Comparison of ENCODE assay signal across 27 mouse cellular contexts in the genomic region with DNA sequence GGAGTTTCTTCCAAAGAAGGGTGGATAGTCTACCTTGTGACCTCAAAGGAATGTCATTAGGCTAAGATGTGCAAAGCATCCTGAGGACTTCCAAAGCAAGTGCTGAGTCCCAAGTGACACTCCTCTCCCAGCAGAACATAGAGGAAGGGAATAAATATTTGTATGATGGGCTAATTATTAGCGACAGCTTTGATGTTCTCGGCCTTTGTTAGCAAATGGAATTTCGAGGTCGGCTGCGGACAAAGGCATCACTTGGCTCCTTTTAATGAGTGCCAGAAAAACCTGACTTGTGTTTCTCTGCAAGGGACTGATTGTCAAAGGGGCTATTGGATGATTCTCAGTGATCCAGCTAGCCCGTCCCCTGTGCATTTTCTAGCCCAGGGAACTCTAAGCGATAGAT. TPM values are rescaled to one million over a fixed set of nuclear protein-coding genes. Genes with fewer than 3 reads are reported as not detected.
DNase-seq lines count a peak whose midpoint lies in the region; ATAC-seq and TF ChIP-seq lines count a peak whose summit lies in the region.
"Had no signal": no experiment of that assay in that cellular context is flagged by ENCODE, and none has a peak within 500 bp of the region (broad histone marks: within the 10 kb centered on the region; RNA-seq: fewer than 3 reads in every experiment).

No protein-coding gene starts in this region.

- ATAC-seq in forebrain, embryonic 11.5 days (replicated peaks; ENCODE audit: low FRiP score): no peak
- ATAC-seq in forebrain, embryonic 14.5 days: no peak
- ATAC-seq: forebrain, embryonic 16.5 days; Patski had no signal

- no peaks in the 10 kb centered on the region for H3K36me3 ChIP-seq in forebrain, embryonic 11.5 days (ENCODE audit: control insufficient read depth, insufficient read depth, low read length)
- no peaks in the 10 kb centered on the region for H3K36me3 ChIP-seq in forebrain, embryonic 14.5 days (ENCODE audit: control insufficient read depth, insufficient read depth, low read length)
- H3K36me3 ChIP-seq in E14TG2a.4 (ENCODE audit: insufficient read depth, low read length): peaks cover 13% of the 10 kb centered on the region; the same call in 1 of the 2 replicates
- H3K36me3 ChIP-seq: embryonic facial prominence, embryonic 13.5 days; hindbrain, embryonic 12.5 days; hindbrain, embryonic 15.5 days had no signal

- H3K27me3 ChIP-seq in forebrain, embryonic 11.5 days (ENCODE audit: control insufficient read depth, insufficient read depth, low read length): no peaks in the 10 kb centered on the region
- H3K27me3 ChIP-seq in forebrain, embryonic 14.5 days (replicated peaks; ENCODE audit: control insufficient read depth, insufficient read depth, low read length): no peaks in the 10 kb centered on the region
- H3K27me3 ChIP-seq in E14TG2a.4 (ENCODE audit: insufficient read depth, low read length): no peaks in the 10 kb centered on the region
- H3K27me3 ChIP-seq: CH12.LX; embryonic facial prominence, embryonic 13.5 days; hindbrain, embryonic 12.5 days; hindbrain, embryonic 15.5 days; Patski had no signal

- DNase-seq in forebrain, embryonic 11.5 days (ENCODE audit: low spot score): peak; percentile 45
- DNase-seq in forebrain, embryonic 14.5 days (ENCODE audit: low spot score): no peak
- peak; percentile 86 for DNase-seq in Muller cell, postnatal 12 days (ENCODE audit: inconsistent ontology term)
- peak; percentile 65 for DNase-seq in retina, postnatal 1 day
- DNase-seq in layer of hippocampus, adult 9-10 months (ENCODE audit: low spot score): no peak
- DNase-seq in frontal cortex, adult 2 months (ENCODE audit: extremely low spot score in 1 of 2, low spot score in 1 of 2): no peak
- DNase-seq: adrenal gland, adult 2 months; adrenal gland, postnatal 14 days; cerebellum, adult 11 months; cerebellum, adult 2 months; cerebellum, adult 9-11 months; cerebellum, postnatal 25 days; gastrocnemius, adult 2 months; gastrocnemius, postnatal 14 days had no signal

- H3K9me3 ChIP-seq in forebrain, embryonic 11.5 days (ENCODE audit: control insufficient read depth, low read length): no peaks in the 10 kb centered on the region
- H3K9me3 ChIP-seq in forebrain, embryonic 14.5 days (replicated peaks; ENCODE audit: control insufficient read depth, low read length): no peaks in the 10 kb centered on the region
- H3K9me3 ChIP-seq in E14TG2a.4 (ENCODE audit: low read length): no peaks in the 10 kb centered on the region
- H3K9me3 ChIP-seq: embryonic facial prominence, embryonic 10.5 days; embryonic facial prominence, embryonic 13.5 days; hindbrain, embryonic 12.5 days; hindbrain, embryonic 15.5 days had no signal

- H3K4me2 ChIP-seq in forebrain, embryonic 11.5 days (ENCODE audit: low read depth, low read length, severe bottlenecking): no peak overlapping the region
- no peak overlapping the region for H3K4me2 ChIP-seq in forebrain, embryonic 14.5 days (ENCODE audit: low read length)
- H3K4me2 ChIP-seq: embryonic facial prominence, embryonic 13.5 days; heart, embryonic 11.5 days; hindbrain, embryonic 12.5 days; hindbrain, embryonic 15.5 days had no signal

- peaks cover 8% of the 10 kb centered on the region for H3K4me1 ChIP-seq in forebrain, embryonic 11.5 days (replicated peaks; ENCODE audit: control insufficient read depth, insufficient read depth, low read length)
- peaks cover 18% of the 10 kb centered on the region for H3K4me1 ChIP-seq in forebrain, embryonic 14.5 days (ENCODE audit: control insufficient read depth, insufficient read depth, low read length)
- peaks cover 87% of the 10 kb centered on the region for H3K4me1 ChIP-seq in E14TG2a.4 (replicated peaks; ENCODE audit: low read depth, low read length)

- no peak overlapping the region for H3K4me3 ChIP-seq in forebrain, embryonic 11.5 days (ENCODE audit: low read depth, low read length)
- H3K4me3 ChIP-seq in forebrain, embryonic 14.5 days (ENCODE audit: low read depth, low read length): no peak overlapping the region
- no peak overlapping the region for H3K4me3 ChIP-seq in E14TG2a.4 (replicated peaks; ENCODE audit: low read length)
- H3K4me3 ChIP-seq: embryonic facial prominence, embryonic 10.5 days; embryonic facial prominence, embryonic 13.5 days; erythroblast, embryonic 14.5 days; gastrocnemius, adult 2 months; hindbrain, embryonic 12.5 days; hindbrain, embryonic 15.5 days had no signal

- 0 out of 2 replicates have a peak, but pooled peaks have one; percentile 0 for TF ChIP-seq CTCF in E14TG2a.4 (conservative IDR thresholded peaks at IDR 0.05; ENCODE audit: low read length)

- 39% methylated on average over 7 of the region's 7 CpGs for WGBS in forebrain, embryonic 11.5 days
- WGBS in forebrain, embryonic 14.5 days: 29% methylated on average over 7 of the region's 7 CpGs

- H3K27ac ChIP-seq in forebrain, embryonic 11.5 days (ENCODE audit: low read depth, low read length): no peak overlapping the region
- H3K27ac ChIP-seq in forebrain, embryonic 14.5 days (ENCODE audit: low read depth, low read length): no peak overlapping the region
- H3K27ac ChIP-seq: embryonic facial prominence, embryonic 10.5 days; embryonic facial prominence, embryonic 13.5 days; gastrocnemius, adult 2 months; hindbrain, embryonic 12.5 days; hindbrain, embryonic 15.5 days had no signal

- no peak overlapping the region for H3K9ac ChIP-seq in forebrain, embryonic 11.5 days (ENCODE audit: low read length)
- no peak overlapping the region for H3K9ac ChIP-seq in forebrain, embryonic 14.5 days (ENCODE audit: low read length)
- H3K9ac ChIP-seq: embryonic facial prominence, embryonic 13.5 days; hindbrain, embryonic 12.5 days; hindbrain, embryonic 15.5 days had no signal

RNA-seq across cellular contexts. Expression of a gene that starts 21.3 kb away (rescaled TPM):
- 51.6 and 56.2 TPM in 2 replicates for polyA plus RNA-seq in forebrain, embryonic 11.5 days (2014; fragmentation: Nextera tagmentation; extraction: Ambion mirVana)
- polyA plus RNA-seq in forebrain, embryonic 14.5 days (2014; fragmentation: Nextera tagmentation; extraction: Ambion mirVana): 21.2 and 25.1 TPM in 2 replicates
- 64.4 and 66.1 TPM in 2 replicates for polyA plus RNA-seq in frontal cortex, adult 2 months (2012; rRNA removed)

RNA-seq across cellular contexts. Expression of a gene that starts 23.6 kb away (rescaled TPM):
- polyA plus RNA-seq in forebrain, embryonic 11.5 days (2014; fragmentation: Nextera tagmentation; extraction: Ambion mirVana): 1,858 and 1,977 TPM in 2 replicates
- 958 and 988 TPM in 2 replicates for polyA plus RNA-seq in forebrain, embryonic 14.5 days (2014; fragmentation: Nextera tagmentation; extraction: Ambion mirVana)
- 979 and 1,007 TPM in 2 replicates for polyA plus RNA-seq in frontal cortex, adult 2 months (2012; rRNA removed)

RNA-seq across cellular contexts. Expression of a gene that starts 59.0 kb away (rescaled TPM):
- not detected in 2 replicates for polyA plus RNA-seq in forebrain, embryonic 11.5 days (2014; fragmentation: Nextera tagmentation; extraction: Ambion mirVana)
- polyA plus RNA-seq in forebrain, embryonic 14.5 days (2014; fragmentation: Nextera tagmentation; extraction: Ambion mirVana): not detected in 2 replicates
- 0.15 TPM in 1 of 2 replicates, not detected in the other for polyA plus RNA-seq in frontal cortex, adult 2 months (2012; rRNA removed)
- polyA plus RNA-seq: adrenal gland, adult 2 months; cerebellum, adult 2 months; embryonic facial prominence, embryonic 13.5 days; erythroblast, embryonic 14.5 days; forebrain, embryonic 16.5 days; heart, embryonic 11.5 days; heart, embryonic 14.5 days; heart, postnatal 0 days; hindbrain, embryonic 15.5 days; intestine, embryonic 14.5 days; Patski had no signal

Comparison
In these comparisons a context has a peak if more than half of its experiments do, and no peak if none do; other contexts are left out.
1. DNase-seq: peak in forebrain, embryonic 11.5 days (single experiment), Muller cell, postnatal 12 days (single experiment) and retina, postnatal 1 day (single experiment); none in forebrain, embryonic 14.5 days (single experiment), layer of hippocampus, adult 9-10 months (single experiment) and frontal cortex, adult 2 months (0 of 2).